Mouse (Mus musculus) intestine, embryonic 16.5 days (tissue): ENCODE measurements at regions not wholly inside any gene's neighbourhood (a gene's known extent, or its start where the extent isn't known, plus 50 kb on each side); places are given as distances from the start of the nearest gene placed in this dataset.

Experiments used
- ATAC-seq: fragments of 200-750 bp; cut with Nextera tagmentation; 2 replicates; pipeline ENCODE4 v1.8.0; 2017; ENCODE audit warnings: moderate TSS enrichment, moderate library complexity
- H3K27ac ChIP-seq: fragments of 300-500 bp; sonication (generic); 2 replicates; pipeline ENCODE4 v1.5.1; 2014; ENCODE audit warnings: mild to moderate bottlenecking, low read length
- H3K27me3 ChIP-seq: fragments of 300-500 bp; sonication (generic); replicated peaks from 2 replicates; pipeline ENCODE4 v1.6.1; 2014; ENCODE audit warnings: low read length, control low read depth, mixed read lengths; ENCODE audit not compliant: control insufficient read depth, insufficient read depth
- H3K36me3 ChIP-seq: fragments of 300-500 bp; sonication (generic); 2 replicates; pipeline ENCODE4 v1.6.1; 2014; ENCODE audit warnings: low read length, control low read depth; ENCODE audit not compliant: control insufficient read depth, insufficient read depth
- H3K4me1 ChIP-seq: fragments of 300-500 bp; sonication (generic); 2 replicates; pipeline ENCODE4 v1.6.1; 2014; ENCODE audit warnings: low read length, control low read depth, mixed read lengths; ENCODE audit not compliant: control insufficient read depth, insufficient read depth
- H3K4me2 ChIP-seq: fragments of 300-500 bp; sonication (generic); 2 replicates; pipeline ENCODE4 v1.6.1; 2014; ENCODE audit warnings: low read depth, low read length, control low read depth
- H3K4me3 ChIP-seq: fragments of 300-500 bp; sonication (generic); 2 replicates; pipeline ENCODE4 v1.5.1; 2014; ENCODE audit warnings: mild to moderate bottlenecking, low read length
- H3K9ac ChIP-seq: fragments of 300-500 bp; sonication (generic); 2 replicates; pipeline ENCODE4 v1.6.1; 2014; ENCODE audit warnings: low read depth, low read length
- H3K9me3 ChIP-seq: fragments of 300-500 bp; sonication (generic); 2 replicates; pipeline ENCODE4 v1.6.1; 2016; ENCODE audit warnings: low read length, control low read depth; ENCODE audit not compliant: control insufficient read depth
- WGBS: fragments of 180-500 bp; shearing (Covaris S2); extraction: QIAGEN DNeasy Blood & Tissue Kit; methylation state at CpG from one replicate; pipeline ENCODE4 v1.1.7; 2014; 5-methylcytosine and 5-hydroxymethylcytosine counted together

GRCm38 (mm10) chr3:101700974-101701610 is 96.6 kb upstream of the Atp1a1 start:
- Histone ChIP-seq H3K4me2 (no peak overlapping the region), H3K27me3 (no peaks in the 10 kb centered on the region), H3K4me3 (no peak overlapping the region), H3K4me1 (peaks cover 14% of the 10 kb centered on the region), H3K9ac (no peak overlapping the region), H3K9me3 (no peaks in the 10 kb centered on the region), H3K27ac (peak overlapping the region; percentile 56), H3K36me3 (no peaks in the 10 kb centered on the region)
- ATAC-seq, result peak; percentile 85
- WGBS, result 49% methylated on average over 10 of the region's 10 CpGs

DNA sequence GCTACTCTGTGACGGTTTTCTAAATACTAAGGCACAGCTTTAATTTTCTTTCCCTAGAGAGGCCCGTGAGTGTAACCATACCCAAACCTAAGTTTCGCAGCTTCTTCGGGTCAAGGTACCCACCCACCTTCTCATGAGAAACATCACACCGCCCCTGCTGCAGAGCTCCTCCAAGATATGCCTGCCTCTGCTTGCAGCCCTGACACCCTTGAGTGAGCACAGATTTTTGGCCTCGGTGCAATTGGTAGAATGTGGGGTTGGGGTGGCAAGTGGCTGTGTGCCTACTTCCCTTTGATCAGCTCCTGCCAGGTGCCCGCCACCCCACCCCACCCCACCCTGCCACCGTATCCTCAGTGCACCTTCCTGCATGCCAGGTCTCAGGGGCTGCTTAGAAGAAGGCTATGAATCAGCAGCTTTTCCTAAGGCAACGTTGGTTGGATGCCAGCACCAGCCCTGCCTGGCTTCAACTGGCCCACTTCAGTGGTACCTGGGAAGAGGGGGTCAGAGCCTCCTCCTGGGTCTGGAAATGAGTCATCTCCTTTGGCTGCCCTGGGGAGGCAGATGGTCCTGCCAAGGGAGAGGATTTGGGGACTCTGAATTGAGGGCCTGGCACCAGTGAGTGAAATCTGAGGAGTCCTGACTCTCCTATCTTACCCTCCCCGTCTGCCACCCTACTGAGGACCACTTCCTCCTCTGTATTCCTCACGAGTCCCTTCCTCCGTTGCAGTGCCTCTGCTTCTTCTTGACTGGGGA is 95.6 kb upstream of the Atp1a1 start:
- Histone ChIP-seq H3K4me1 (peaks cover 14% of the 10 kb centered on the region), H3K4me3 (no peak overlapping the region), H3K4me2 (no peak overlapping the region), H3K36me3 (no peaks in the 10 kb centered on the region), H3K9me3 (no peaks in the 10 kb centered on the region), H3K9ac (no peak overlapping the region), H3K27ac (no peak overlapping the region), H3K27me3 (no peaks in the 10 kb centered on the region)
- no peak for ATAC-seq
- WGBS, result 71% methylated on average over 12 of the region's 12 CpGs

- Histone ChIP-seq H3K4me1 (peaks cover 12% of the 10 kb centered on the region), H3K9ac (no peak overlapping the region), H3K27me3 (no peaks in the 10 kb centered on the region), H3K4me3 (no peak overlapping the region), H3K9me3 (no peaks in the 10 kb centered on the region), H3K27ac (no peak overlapping the region), H3K4me2 (no peak overlapping the region), H3K36me3 (no peaks in the 10 kb centered on the region)
- ATAC-seq, result no peak
- WGBS, result 84% methylated on average over 2 of the region's 2 CpGs
Observed at GRCm38 (mm10) chr3:101696832-101697231, 92.3 kb upstream of the Atp1a1 start.

DNA sequence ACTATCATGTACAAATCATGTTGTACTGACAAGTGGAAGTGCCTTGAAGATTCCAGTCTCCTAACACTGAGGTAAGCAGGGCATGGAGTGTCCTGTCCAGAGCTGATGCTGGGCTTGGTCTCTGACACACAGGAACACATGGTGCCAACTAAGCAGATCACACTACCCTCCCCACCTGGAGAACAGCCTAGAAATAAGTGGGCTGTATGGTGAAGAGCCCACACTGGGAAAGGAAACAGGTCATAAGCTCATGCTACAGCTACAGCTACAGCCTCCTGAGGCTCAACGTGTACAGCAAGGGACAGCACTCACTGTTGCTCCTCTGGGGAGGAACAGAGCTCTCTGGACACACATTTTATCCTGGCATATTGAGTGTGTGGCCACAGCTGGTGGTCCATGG is 89.8 kb upstream of the Atp1a1 start:
- 70% methylated on average over 1 of the region's 1 CpGs for WGBS
- Histone ChIP-seq H3K4me2 (no peak overlapping the region), H3K27ac (no peak overlapping the region), H3K36me3 (no peaks in the 10 kb centered on the region), H3K27me3 (no peaks in the 10 kb centered on the region), H3K9me3 (no peaks in the 10 kb centered on the region), H3K9ac (no peak overlapping the region), H3K4me3 (no peak overlapping the region), H3K4me1 (no peaks in the 10 kb centered on the region)
- no peak for ATAC-seq

GRCm38 (mm10) chr3:101691937-101692604 is 87.6 kb upstream of the Atp1a1 start:
- Histone ChIP-seq H3K27me3 (no peaks in the 10 kb centered on the region), H3K36me3 (no peaks in the 10 kb centered on the region), H3K27ac (no peak overlapping the region), H3K4me1 (no peaks in the 10 kb centered on the region), H3K9ac (no peak overlapping the region), H3K4me2 (no peak overlapping the region), H3K9me3 (no peaks in the 10 kb centered on the region), H3K4me3 (no peak overlapping the region)
- no peak for ATAC-seq
- 67% methylated on average over 8 of the region's 8 CpGs for WGBS

DNA sequence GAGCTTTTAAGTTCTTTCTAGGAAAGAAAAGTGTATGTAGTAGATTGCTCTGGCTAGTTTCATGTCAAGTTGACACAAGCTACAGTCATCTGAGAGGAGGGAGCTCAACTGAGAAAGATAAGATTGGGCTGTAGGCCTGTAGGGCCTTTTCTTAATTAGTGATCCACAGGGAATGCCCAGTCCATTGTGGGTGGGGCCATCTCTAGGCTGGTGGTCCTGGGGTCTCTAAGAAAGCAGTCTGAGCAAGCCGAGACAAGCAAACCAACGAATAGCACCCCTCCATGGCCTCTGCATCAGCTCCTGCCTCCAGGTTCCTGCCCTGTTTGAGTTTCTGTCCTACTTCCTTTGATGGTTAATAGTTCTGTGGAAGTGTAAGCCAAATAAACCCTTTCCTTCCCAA is 86.3 kb upstream of the Atp1a1 start:
- no peaks in the 10 kb centered on the region for H3K4me1 ChIP-seq
- H3K27me3 ChIP-seq, result no peaks in the 10 kb centered on the region
- H3K9ac ChIP-seq, result no peak overlapping the region
- no peak for ATAC-seq
- H3K9me3 ChIP-seq, result no peaks in the 10 kb centered on the region
- H3K4me2 ChIP-seq, result no peak overlapping the region
- no peaks in the 10 kb centered on the region for H3K36me3 ChIP-seq
- no peak overlapping the region for H3K4me3 ChIP-seq
- 77% methylated on average over 2 of the region's 2 CpGs for WGBS
- no peak overlapping the region for H3K27ac ChIP-seq

GRCm38 (mm10) chr3:101690222-101690621 is 85.7 kb upstream of the Atp1a1 start:
- no peak overlapping the region for H3K27ac ChIP-seq
- no peaks in the 10 kb centered on the region for H3K9me3 ChIP-seq
- no peaks in the 10 kb centered on the region for H3K36me3 ChIP-seq
- H3K4me3 ChIP-seq, result no peak overlapping the region
- no peak for ATAC-seq
- H3K9ac ChIP-seq, result no peak overlapping the region
- no peaks in the 10 kb centered on the region for H3K4me1 ChIP-seq
- H3K27me3 ChIP-seq, result no peaks in the 10 kb centered on the region
- WGBS, result 90% methylated on average over 6 of the region's 6 CpGs
- H3K4me2 ChIP-seq, result no peak overlapping the region

- Histone ChIP-seq H3K9me3 (no peaks in the 10 kb centered on the region), H3K4me1 (no peaks in the 10 kb centered on the region), H3K9ac (no peak overlapping the region), H3K4me3 (no peak overlapping the region), H3K36me3 (no peaks in the 10 kb centered on the region), H3K27me3 (no peaks in the 10 kb centered on the region), H3K27ac (no peak overlapping the region), H3K4me2 (no peak overlapping the region)
- ATAC-seq, result no peak; the same call in 1 of the 2 replicates
- 56% methylated on average over 7 of the region's 7 CpGs for WGBS
Observed at GRCm38 (mm10) chr3:101685203-101685602, 80.7 kb upstream of the Atp1a1 start.

- no peak overlapping the region for H3K9ac ChIP-seq
- WGBS, result 87% methylated on average over 4 of the region's 4 CpGs
- H3K9me3 ChIP-seq, result no peaks in the 10 kb centered on the region
- H3K4me2 ChIP-seq, result no peak overlapping the region
- H3K4me1 ChIP-seq, result peaks cover 15% of the 10 kb centered on the region
- no peaks in the 10 kb centered on the region for H3K27me3 ChIP-seq
- no peak overlapping the region for H3K27ac ChIP-seq
- no peaks in the 10 kb centered on the region for H3K36me3 ChIP-seq
- ATAC-seq, result no peak
- no peak overlapping the region for H3K4me3 ChIP-seq
Observed at GRCm38 (mm10) chr3:101672943-101673342, 68.5 kb upstream of the Atp1a1 start.
